Mouse (Mus musculus) G1E (cell line): ENCODE results near the gene Llgl1. TPM values are rescaled to one million over a fixed set of nuclear protein-coding genes. Genes with fewer than 3 reads are reported as not detected.

Experiments
- ATAC-seq: 2 replicates; pipeline ENCODE4 v1.8.0; 2016; ENCODE audit warnings: mild to moderate bottlenecking; ENCODE audit not compliant: insufficient number of reproducible peaks, poor library complexity, low FRiP score, severe bottlenecking; ENCODE audit errors: extremely low read depth
- DNase-seq: peaks from one replicate; pipeline ENCODE4 v3.0.0; 2012; ENCODE audit warnings: low spot score
- H3K27me3 ChIP-seq: 2 replicates; pipeline ENCODE4 v1.6.1; 2012; ENCODE audit warnings: mild to moderate bottlenecking, low read length, inconsistent platforms; ENCODE audit not compliant: insufficient read depth
- H3K36me3 ChIP-seq: replicated peaks from 2 replicates; pipeline ENCODE3; 2012; ENCODE audit warnings: mild to moderate bottlenecking, inconsistent platforms
- H3K4me1 ChIP-seq: 2 replicates; pipeline ENCODE4 v1.6.1; 2012; ENCODE audit warnings: low read depth, low read length, inconsistent platforms, mixed read lengths; ENCODE audit not compliant: insufficient read depth
- H3K4me3 ChIP-seq: 2 replicates; pipeline ENCODE4 v1.5.1; 2012; ENCODE audit warnings: low read depth, mild to moderate bottlenecking, inconsistent platforms, low read length, moderate library complexity, mixed read lengths
- H3K9me3 ChIP-seq: replicated peaks from 2 replicates; pipeline ENCODE4 v1.6.1; 2012; ENCODE audit warnings: inconsistent platforms
- CTCF ChIP-seq: IDR thresholded peaks from 2 replicates; pipeline ENCODE4 v1.5.1; 2012; ENCODE audit warnings: low read depth, low read length, inconsistent platforms, mixed read lengths
- GATA1 ChIP-seq: IDR thresholded peaks from 2 replicates; pipeline ENCODE4 v1.6.1; 2012; ENCODE audit warnings: borderline replicate concordance, low read length, inconsistent platforms, mixed read lengths
- GATA2 ChIP-seq: IDR thresholded peaks from 2 replicates; pipeline ENCODE4 v1.6.1; 2012; ENCODE audit warnings: low read depth, low read length, inconsistent platforms, borderline replicate concordance
- POLR2AphosphoS5 ChIP-seq: IDR thresholded peaks from 2 replicates; pipeline ENCODE4 v1.6.1; 2012; ENCODE audit warnings: low read depth, low read length, inconsistent platforms; ENCODE audit not compliant: insufficient replicate concordance
- TAL1 ChIP-seq: conservative IDR thresholded peaks from 2 replicates; pipeline ENCODE4 v1.6.1; 2012; ENCODE audit warnings: low read depth, low read length, inconsistent platforms, mixed read lengths
- polyA plus RNA-seq: library from polyadenylated mRNA; stranded (reverse); fragments of >175 nt; gene quantifications from 2 replicates; pipeline ENCODE4 v1.2.3, GENCODE M21; 2012
- total RNA-seq, 2 experiments: library from RNA; stranded (forward) in 1 of 2; stranded (reverse) in 1 of 2; fragments of 200-1000 nt in 1 of 2; fragments of >200 nt in 1 of 2; fragmentation: Nextera tagmentation in 1 of 2; gene quantifications; 2 replicates each; pipeline ENCODE4 v1.2.3; 2014 to 2017

The Llgl1 gene
- total and polyA plus RNA-seq, 3 experiments: 5.2 to 26.9 (median 14.6) TPM

- H3K4me3 ChIP-seq: no peak overlapping the region
- no peaks in the 10 kb centered on the region for H3K9me3 ChIP-seq
- DNase-seq: no peak
- H3K27me3 ChIP-seq: no peaks in the 10 kb centered on the region
- peaks cover 100% of the 10 kb centered on the region for H3K36me3 ChIP-seq
- no peak for TF ChIP-seq CTCF
- no peak for TF ChIP-seq GATA2
- TF ChIP-seq TAL1: no peak
- no peak for TF ChIP-seq GATA1
- no peak for TF ChIP-seq POLR2AphosphoS5
- no peak for ATAC-seq
- peaks cover 10% of the 10 kb centered on the region for H3K4me1 ChIP-seq
Measured at GRCm38 (mm10) chr11:60708631-60709030, 9.1 kb downstream of the Llgl1 start.

- DNase-seq (no peak), ATAC-seq (no peak)
- TF ChIP-seq TAL1 (no peak), POLR2AphosphoS5 (no peak), CTCF (no peak)
- peaks cover 100% of the 10 kb centered on the region for H3K36me3 ChIP-seq
- H3K4me3 ChIP-seq: no peak overlapping the region
- peaks cover 8% of the 10 kb centered on the region for H3K4me1 ChIP-seq
- no peaks in the 10 kb centered on the region for H3K9me3 ChIP-seq
- no peaks in the 10 kb centered on the region for H3K27me3 ChIP-seq
Measured at GRCm38 (mm10) chr11:60709481-60710465, 10.2 kb downstream of the Llgl1 start.

- Histone ChIP-seq H3K9me3 (no peaks in the 10 kb centered on the region), H3K36me3 (peaks cover 100% of the 10 kb centered on the region), H3K4me3 (no peak overlapping the region), H3K27me3 (no peaks in the 10 kb centered on the region), H3K4me1 (peaks cover 8% of the 10 kb centered on the region)
- DNase-seq: no peak
- no peak for ATAC-seq
- no peak for TF ChIP-seq GATA1
- TF ChIP-seq TAL1: no peak
- TF ChIP-seq CTCF: no peak
- TF ChIP-seq POLR2AphosphoS5: no peak
- TF ChIP-seq GATA2: no peak
Measured at GRCm38 (mm10) chr11:60711218-60711617, 11.7 kb downstream of the Llgl1 start.

GRCm38 (mm10) chr11:60712040-60712439, 12.5 kb downstream of the Llgl1 start:
- Histone ChIP-seq H3K4me3 (no peak overlapping the region), H3K9me3 (no peaks in the 10 kb centered on the region), H3K4me1 (peaks cover 7% of the 10 kb centered on the region), H3K36me3 (peaks cover 100% of the 10 kb centered on the region), H3K27me3 (no peaks in the 10 kb centered on the region)
- ATAC-seq (no peak), DNase-seq (no peak)
- TF ChIP-seq CTCF (no peak), TAL1 (no peak)

- Histone ChIP-seq H3K4me3 (no peak overlapping the region), H3K4me1 (peaks cover 4% of the 10 kb centered on the region; the same call in 1 of the 2 replicates), H3K9me3 (no peaks in the 10 kb centered on the region), H3K36me3 (peaks cover 100% of the 10 kb centered on the region), H3K27me3 (no peaks in the 10 kb centered on the region)
- ATAC-seq (no peak), DNase-seq (no peak)
- TF ChIP-seq GATA1 (no peak), TAL1 (no peak), CTCF (no peak), POLR2AphosphoS5 (no peak), GATA2 (no peak)
Measured at GRCm38 (mm10) chr11:60712639-60713255, 13.2 kb downstream of the Llgl1 start.

GRCm38 (mm10) chr11:60715833-60716232, 16.3 kb downstream of the Llgl1 start:
- Histone ChIP-seq H3K36me3 (peaks cover 99% of the 10 kb centered on the region), H3K9me3 (no peaks in the 10 kb centered on the region), H3K4me1 (peaks cover 14% of the 10 kb centered on the region), H3K27me3 (no peaks in the 10 kb centered on the region), H3K4me3 (no peak overlapping the region)
- TF ChIP-seq GATA2 (no peak), TAL1 (no peak), GATA1 (no peak), POLR2AphosphoS5 (no peak), CTCF (no peak)
- ATAC-seq: no peak
- DNase-seq: no peak
